Mouse (Mus musculus): ENCODE data around the gene Gstt3. TPM values are rescaled to one million over a fixed set of nuclear protein-coding genes. Genes with fewer than 3 reads are reported as not detected.
A peak's percentile ranks its signal among the peaks of the same experiment; 100 is the strongest.

Gstt3 gene
- polyA plus RNA-seq, 1 experiment from 2014 or later: 4.1 TPM

DNA sequence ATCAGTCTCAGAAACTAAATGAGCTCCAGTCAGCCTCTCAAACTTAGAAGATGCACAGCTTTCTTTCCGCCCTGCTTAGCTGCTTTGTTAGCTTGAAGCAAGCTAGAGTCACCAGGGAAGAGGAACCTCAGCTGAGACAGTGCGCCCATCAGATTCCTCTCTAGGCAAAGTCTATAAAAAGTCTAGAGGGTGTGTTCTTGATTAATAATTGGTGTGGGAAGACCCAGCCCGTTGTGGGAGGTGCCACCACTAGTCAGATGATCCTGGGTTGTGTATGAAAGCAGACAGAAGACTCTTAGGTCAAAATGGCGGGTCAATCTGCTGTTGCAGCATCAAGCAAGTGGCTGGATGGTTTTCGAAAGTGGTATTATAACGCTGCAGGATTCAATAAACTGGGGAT, 14.4 kb downstream of the Gstt3 start:
- peaks cover 21% of the 10 kb centered on the region for H3K79me2 ChIP-seq (ENCODE audit: inconsistent target)
- no peak overlapping the region for H3K4me3 ChIP-seq (ENCODE audit: inconsistent target)
- WGBS (ENCODE audit: missing documents): 82% methylated on average over 6 of the region's 6 CpGs
- H3K27ac ChIP-seq: no peak overlapping the region
- no peaks in the 10 kb centered on the region for H3K36me3 ChIP-seq (ENCODE audit: inconsistent target)

DNA sequence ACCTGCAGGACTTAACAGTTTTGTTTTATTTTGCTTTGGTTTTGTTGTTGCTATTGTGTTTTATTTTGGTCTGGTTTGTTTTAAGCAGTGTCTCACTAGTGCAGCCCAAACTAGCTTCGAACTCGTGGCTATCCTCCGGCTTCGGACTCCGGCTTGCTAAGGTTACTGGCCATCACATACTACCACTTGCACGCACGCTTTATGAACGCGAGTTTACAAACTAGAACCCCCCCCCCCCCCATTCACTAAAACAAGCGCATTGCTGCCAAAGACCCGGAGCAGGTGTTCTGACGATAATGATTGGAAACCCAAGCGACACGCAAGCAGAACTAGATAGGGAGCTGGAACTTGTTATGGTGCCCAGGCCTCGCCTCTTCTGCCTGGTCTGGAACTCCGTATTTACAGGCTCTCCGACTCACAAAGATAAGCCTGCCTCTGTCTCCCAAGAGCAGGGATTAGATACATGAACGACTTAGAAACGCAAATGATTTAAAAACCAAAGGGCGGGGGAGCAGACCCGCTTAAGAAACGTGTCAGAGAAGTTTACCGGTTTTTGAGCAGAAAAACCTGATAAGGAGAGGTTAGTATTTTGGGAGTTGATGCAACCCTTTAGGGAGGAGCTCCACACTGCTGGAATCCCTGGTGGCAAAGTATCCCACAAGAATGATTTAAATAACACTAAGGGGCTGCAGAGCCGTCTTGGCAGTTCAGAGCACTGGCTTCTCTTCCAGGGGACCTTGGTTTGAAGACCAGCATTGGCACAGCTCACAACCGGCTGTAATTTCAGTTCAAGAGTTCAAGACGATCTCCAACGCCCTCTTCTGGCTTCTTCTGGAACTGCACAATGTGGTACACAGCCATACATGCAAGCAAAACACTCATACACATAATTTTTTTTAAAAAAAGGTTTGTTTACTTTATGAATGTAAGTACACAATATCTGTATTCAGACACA, 16.4 kb downstream of the Gstt3 start:
- H3K79me2 ChIP-seq (ENCODE audit: inconsistent target): peaks cover 42% of the 10 kb centered on the region

DNA sequence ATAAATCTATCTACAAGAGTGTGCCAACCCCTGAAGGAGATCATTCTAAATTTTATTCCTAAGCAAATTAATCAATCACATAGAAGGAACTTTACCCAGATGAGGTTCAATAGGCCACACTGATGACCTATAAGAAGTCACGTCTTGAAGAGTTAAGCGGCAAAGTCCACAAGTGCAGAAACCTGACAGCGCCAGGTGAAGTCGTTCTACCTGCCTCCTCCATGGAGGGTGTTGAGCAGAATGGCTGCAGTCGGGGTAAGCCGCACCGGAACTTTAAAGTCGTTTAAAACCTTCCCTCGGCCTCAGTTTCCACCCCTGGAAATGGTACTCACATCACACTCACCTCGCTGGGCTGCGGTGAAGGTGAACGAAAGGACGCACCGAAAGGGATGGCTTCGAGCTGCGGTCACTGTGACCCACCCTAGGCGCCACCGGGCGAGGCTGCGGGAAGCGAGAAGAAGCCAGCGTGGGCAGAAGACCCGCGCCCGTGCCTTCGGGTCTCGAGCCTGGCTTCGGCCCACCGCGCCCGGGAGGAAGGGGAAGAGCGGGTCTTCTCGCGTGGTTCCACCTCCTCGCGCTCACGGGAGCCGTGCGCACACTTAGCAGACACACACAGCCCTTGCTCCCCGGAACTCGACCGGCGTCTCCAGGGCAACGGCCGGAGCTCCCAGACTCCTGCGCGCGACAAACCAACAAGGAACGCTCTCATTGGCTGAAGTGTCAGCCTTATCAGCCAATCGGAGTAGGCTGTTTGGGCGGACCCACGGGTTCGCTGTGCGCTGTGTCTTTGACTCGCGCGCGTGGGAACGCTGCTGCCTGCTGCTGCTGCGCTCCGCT, 17.3 kb downstream of the Gstt3 start, which contains the start of gene Cabin1:
Gene Cabin1, minus strand, starts transcription at position 660 of the 837 bp plus-strand sequence.
- under 1% methylated on average over 49 of the region's 61 CpGs for WGBS (ENCODE audit: missing documents)
- peaks cover 51% of the 10 kb centered on the region for H3K79me2 ChIP-seq (ENCODE audit: inconsistent target)
- peak within 1 kb of the TSS; percentile 86 for H3K4me3 ChIP-seq (ENCODE audit: inconsistent target)
- H3K36me3 ChIP-seq (ENCODE audit: inconsistent target): no peaks in the 10 kb centered on the region
- peak within 1 kb of the TSS; percentile 33 for H3K27ac ChIP-seq

More for the DNA sequence above, 16.4 kb downstream of the Gstt3 start:
- H3K36me3 ChIP-seq (ENCODE audit: inconsistent target): no peaks in the 10 kb centered on the region
- under 1% methylated on average over 26 of the region's 27 CpGs for WGBS (ENCODE audit: missing documents)
- peak overlapping the region; percentile 33 for H3K27ac ChIP-seq
- peak overlapping the region; percentile 86 for H3K4me3 ChIP-seq (ENCODE audit: inconsistent target)

DNA sequence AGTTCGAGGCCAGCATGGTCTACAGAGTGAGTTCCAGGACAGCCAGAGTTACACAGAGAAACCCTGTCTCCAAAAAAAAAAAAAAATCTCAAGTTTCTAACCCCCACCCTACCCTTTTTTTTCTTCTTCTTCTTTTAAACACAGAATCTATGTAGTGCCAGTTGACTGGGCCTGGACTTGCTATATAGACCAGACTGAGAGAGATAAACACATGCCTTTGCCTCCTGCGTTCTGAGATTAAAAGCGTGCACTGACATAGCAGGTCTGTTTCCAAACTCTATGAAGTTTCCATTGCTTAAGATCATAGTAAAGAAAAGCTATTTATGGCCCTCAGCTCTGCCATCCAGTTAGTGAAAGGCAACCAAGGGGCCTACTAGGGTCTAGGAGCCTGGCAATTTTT, 18.8 kb downstream of the Gstt3 start:
- WGBS (ENCODE audit: missing documents): 97% methylated on average over 3 of the region's 3 CpGs

DNA sequence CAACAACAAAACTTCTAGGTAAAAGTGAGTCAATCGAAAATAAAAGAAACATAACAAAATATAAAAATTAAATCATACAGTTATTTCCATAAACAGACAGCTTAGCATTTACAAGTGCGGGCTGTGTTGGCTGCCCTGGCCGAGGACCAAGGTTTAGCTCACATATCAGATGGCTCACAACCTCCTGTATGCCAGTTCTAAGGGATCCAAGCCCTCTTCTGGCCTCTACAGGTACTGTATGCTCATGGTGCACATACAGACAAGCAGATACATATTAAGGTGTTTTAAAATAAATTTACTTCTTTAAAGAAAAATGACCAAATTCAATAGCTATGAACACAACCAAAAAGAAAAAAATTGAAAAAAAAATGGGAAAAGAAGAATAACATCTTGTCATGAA, 20.9 kb downstream of the Gstt3 start:
- WGBS (ENCODE audit: missing documents): 97% methylated on average over 3 of the region's 3 CpGs
- Histone ChIP-seq H3K36me3 (ENCODE audit: inconsistent target) (no peaks in the 10 kb centered on the region), H3K79me2 (ENCODE audit: inconsistent target) (peaks cover 54% of the 10 kb centered on the region)

More for the DNA sequence above, 18.8 kb downstream of the Gstt3 start:
- H3K36me3 ChIP-seq (ENCODE audit: inconsistent target): no peaks in the 10 kb centered on the region
- H3K27ac ChIP-seq: no peak overlapping the region
- H3K4me3 ChIP-seq (ENCODE audit: inconsistent target): no peak overlapping the region
- peaks cover 54% of the 10 kb centered on the region for H3K79me2 ChIP-seq (ENCODE audit: inconsistent target)

DNA sequence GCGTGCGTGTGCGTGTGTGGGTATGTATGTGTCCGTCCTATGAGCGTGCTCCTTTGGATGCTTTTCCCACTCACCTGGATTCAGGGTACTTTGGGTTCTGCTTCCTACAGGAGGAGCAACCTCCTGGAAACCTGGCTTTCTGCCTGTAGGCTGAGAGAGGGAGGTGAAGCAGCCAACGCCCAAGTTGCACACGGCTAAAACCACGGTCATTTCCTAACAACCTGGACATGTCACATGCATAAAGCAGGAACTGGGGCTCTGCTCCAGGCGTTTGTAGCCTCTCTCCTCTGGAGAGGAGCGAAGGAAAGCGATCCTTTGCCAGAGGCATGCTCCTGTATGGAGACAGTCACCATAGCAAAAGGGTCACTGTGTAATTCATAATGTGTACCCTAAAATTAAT, 24.5 kb downstream of the Gstt3 start:
- Histone ChIP-seq H3K36me3 (ENCODE audit: inconsistent target) (peaks cover 24% of the 10 kb centered on the region), H3K4me3 (ENCODE audit: inconsistent target) (no peak overlapping the region), H3K79me2 (ENCODE audit: inconsistent target) (peaks cover 31% of the 10 kb centered on the region), H3K27ac (no peak overlapping the region)
- WGBS (ENCODE audit: missing documents): 79% methylated on average over 11 of the region's 11 CpGs

More for the DNA sequence above, 20.9 kb downstream of the Gstt3 start:
- no peak overlapping the region for H3K4me3 ChIP-seq (ENCODE audit: inconsistent target)
- H3K27ac ChIP-seq: no peak overlapping the region

DNA sequence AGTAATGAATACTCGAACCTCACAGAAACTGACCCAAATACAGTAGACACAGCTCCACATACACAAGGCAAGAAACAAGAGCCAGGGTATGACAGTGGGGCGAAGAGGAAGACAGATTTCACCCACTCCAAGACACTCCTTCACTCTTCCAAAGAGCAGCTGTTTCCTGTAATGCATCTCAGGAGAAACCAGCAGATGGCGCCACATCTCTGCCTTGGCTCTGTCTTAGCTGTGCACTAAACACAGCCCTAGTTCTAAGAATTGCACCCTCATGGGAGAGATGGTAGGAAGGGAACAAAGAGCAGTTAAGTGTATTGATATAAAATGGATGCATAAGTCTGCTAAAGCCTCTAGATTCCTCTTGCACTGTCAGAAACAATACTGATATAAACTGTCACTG, 37.2 kb downstream of the Gstt3 start:
- Histone ChIP-seq H3K36me3 (ENCODE audit: inconsistent target) (peaks cover 49% of the 10 kb centered on the region), H3K79me2 (ENCODE audit: inconsistent target) (no peaks in the 10 kb centered on the region)
- WGBS (ENCODE audit: missing documents): 47% methylated on average over 3 of the region's 3 CpGs

DNA sequence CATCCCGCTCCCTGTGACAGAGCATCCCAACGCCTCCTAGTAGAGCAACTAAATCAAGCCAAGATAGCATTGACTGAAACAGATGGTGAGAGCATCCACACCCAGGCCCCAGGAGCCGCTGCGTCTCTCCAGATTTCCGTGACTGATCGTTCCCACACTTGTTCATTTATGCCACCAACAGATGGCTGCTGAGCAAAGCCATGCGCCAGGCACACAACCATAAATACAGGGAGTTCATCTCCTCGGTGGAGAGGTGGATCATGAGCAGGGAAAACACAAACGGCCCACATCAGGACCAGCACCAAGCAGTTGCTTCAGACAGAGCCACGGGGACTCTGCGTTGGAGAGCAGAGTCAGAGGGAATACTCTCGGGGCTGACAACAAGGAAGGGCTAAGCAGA, 37.8 kb downstream of the Gstt3 start:
- Histone ChIP-seq H3K36me3 (ENCODE audit: inconsistent target) (peaks cover 49% of the 10 kb centered on the region), H3K79me2 (ENCODE audit: inconsistent target) (no peaks in the 10 kb centered on the region), H3K27ac (no peak overlapping the region), H3K4me3 (ENCODE audit: inconsistent target) (no peak overlapping the region)
- WGBS (ENCODE audit: missing documents): 94% methylated on average over 11 of the region's 12 CpGs

More for the DNA sequence above, 37.2 kb downstream of the Gstt3 start:
- Histone ChIP-seq H3K27ac (no peak overlapping the region), H3K4me3 (ENCODE audit: inconsistent target) (no peak overlapping the region)

DNA sequence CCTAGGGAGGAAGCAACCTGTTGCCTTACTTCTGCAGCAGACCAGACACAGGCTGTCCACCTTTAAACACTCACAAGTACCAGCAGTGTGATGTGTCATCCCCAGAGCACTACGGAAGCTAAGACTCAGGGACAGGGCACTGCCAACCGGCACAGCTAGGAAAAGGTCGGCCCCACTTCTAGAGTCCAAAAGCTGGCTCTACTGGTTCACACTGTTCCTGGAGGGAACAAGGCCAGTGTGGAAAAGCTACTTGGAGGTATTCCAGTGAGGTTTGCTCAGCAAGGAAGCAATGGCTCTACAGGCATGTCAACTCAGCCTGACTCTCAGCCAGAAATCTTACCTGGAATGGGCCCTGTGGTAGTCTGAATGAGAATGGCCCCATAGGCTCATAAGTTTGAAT, 40.3 kb downstream of the Gstt3 start:
- 100% methylated on average over 2 of the region's 3 CpGs for WGBS (ENCODE audit: missing documents)
- H3K27ac ChIP-seq: no peak overlapping the region
- H3K36me3 ChIP-seq (ENCODE audit: inconsistent target): peaks cover 39% of the 10 kb centered on the region
- H3K4me3 ChIP-seq (ENCODE audit: inconsistent target): no peak overlapping the region
- H3K79me2 ChIP-seq (ENCODE audit: inconsistent target): no peaks in the 10 kb centered on the region

DNA sequence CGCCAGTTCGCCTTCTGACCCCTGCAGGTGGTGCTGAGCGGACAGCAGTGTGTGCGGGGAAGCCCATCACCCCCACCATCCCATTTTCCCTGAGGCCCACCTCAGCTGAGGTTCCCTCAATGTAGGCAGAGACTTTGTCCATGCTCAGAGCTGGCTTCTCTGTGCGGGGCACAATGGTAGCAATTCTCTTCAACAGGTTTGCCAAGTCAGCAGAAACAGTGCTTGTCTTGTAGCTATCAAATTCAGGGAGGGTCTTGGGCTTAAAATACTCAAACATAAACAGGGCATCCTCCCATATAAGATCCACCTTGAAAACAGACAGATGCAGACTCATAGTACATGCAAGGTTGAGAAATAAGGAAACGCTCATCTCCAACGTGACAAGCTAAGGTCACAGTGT, 55.8 kb downstream of the Gstt3 start:
- H3K79me2 ChIP-seq (ENCODE audit: inconsistent target): no peaks in the 10 kb centered on the region
- H3K4me3 ChIP-seq (ENCODE audit: inconsistent target): no peak overlapping the region
- H3K27ac ChIP-seq: no peak overlapping the region
- H3K36me3 ChIP-seq (ENCODE audit: inconsistent target): peaks cover 76% of the 10 kb centered on the region
- WGBS (ENCODE audit: missing documents): 90% methylated on average over 7 of the region's 7 CpGs

Other genes starting within 250 kb of the Gstt3 start
- gene Lrrc75b, start 221.1 kb downstream of the Gstt3 start, polyA plus RNA-seq (2018): not detected in 3 replicates
- not detected in 3 replicates for gene Ggt1, start 219.8 kb downstream of the Gstt3 start, polyA plus RNA-seq (2018)
- 3.4 to 4.1 TPM (median 3.5 TPM) in 3 replicates for gene Ggt5, start 192.1 kb downstream of the Gstt3 start, polyA plus RNA-seq (2018)
- gene Susd2, start 137.4 kb downstream of the Gstt3 start, polyA plus RNA-seq (2018): 0.07 TPM in 1 of 3 replicates, not detected in the others
- 19.2 to 42.5 TPM (median 19.8 TPM) in 3 replicates for gene Cabin1, start 17.1 kb downstream of the Gstt3 start, polyA plus RNA-seq (2018)
- gene Ddt, start 8.0 kb downstream of the Gstt3 start, polyA plus RNA-seq (2018): 47.3 to 66.7 TPM (median 58.9 TPM) in 3 replicates
- gene Gm20441, start 460 bp downstream of the Gstt3 start, polyA plus RNA-seq (2018): not detected in 3 replicates
- gene Gstt1, start 17.2 kb upstream of the Gstt3 start, polyA plus RNA-seq (2018): 0.27 to 1.5 TPM (median 0.67 TPM) in 3 replicates
- gene Gstt4, start 41.1 kb upstream of the Gstt3 start, polyA plus RNA-seq (2018): not detected in 3 replicates
- 6.2 to 19.7 TPM (median 10.8 TPM) in 3 replicates for gene Gstt2, start 56.0 kb upstream of the Gstt3 start, polyA plus RNA-seq (2018)
- 121 to 436 TPM (median 382 TPM) in 3 replicates for gene Mif, start 78.8 kb upstream of the Gstt3 start, polyA plus RNA-seq (2018)
- gene Derl3, start 112.0 kb upstream of the Gstt3 start, polyA plus RNA-seq (2018): not detected in 3 replicates
- gene Smarcb1, start 140.2 kb upstream of the Gstt3 start, polyA plus RNA-seq (2018): 36.6 to 53.9 TPM (median 38.3 TPM) in 3 replicates
- 7.6 to 12.8 TPM (median 11.6 TPM) in 3 replicates for gene Chchd10, start 151.7 kb upstream of the Gstt3 start, polyA plus RNA-seq (2018)
- 0.36 to 1.3 TPM (median 1.0 TPM) in 3 replicates for gene Mmp11, start 155.1 kb upstream of the Gstt3 start, polyA plus RNA-seq (2018)
- gene Gm867, start 159.3 kb upstream of the Gstt3 start, polyA plus RNA-seq (2018): not detected in 3 replicates
- not detected in 3 replicates for gene Vpreb3, start 161.6 kb upstream of the Gstt3 start, polyA plus RNA-seq (2018)
- gene Gm5134, start 173.1 kb upstream of the Gstt3 start, polyA plus RNA-seq (2018): 0.07 TPM in 1 of 3 replicates, not detected in the others

Measured in macrophage (primary cell).